In the genomic region with DNA sequence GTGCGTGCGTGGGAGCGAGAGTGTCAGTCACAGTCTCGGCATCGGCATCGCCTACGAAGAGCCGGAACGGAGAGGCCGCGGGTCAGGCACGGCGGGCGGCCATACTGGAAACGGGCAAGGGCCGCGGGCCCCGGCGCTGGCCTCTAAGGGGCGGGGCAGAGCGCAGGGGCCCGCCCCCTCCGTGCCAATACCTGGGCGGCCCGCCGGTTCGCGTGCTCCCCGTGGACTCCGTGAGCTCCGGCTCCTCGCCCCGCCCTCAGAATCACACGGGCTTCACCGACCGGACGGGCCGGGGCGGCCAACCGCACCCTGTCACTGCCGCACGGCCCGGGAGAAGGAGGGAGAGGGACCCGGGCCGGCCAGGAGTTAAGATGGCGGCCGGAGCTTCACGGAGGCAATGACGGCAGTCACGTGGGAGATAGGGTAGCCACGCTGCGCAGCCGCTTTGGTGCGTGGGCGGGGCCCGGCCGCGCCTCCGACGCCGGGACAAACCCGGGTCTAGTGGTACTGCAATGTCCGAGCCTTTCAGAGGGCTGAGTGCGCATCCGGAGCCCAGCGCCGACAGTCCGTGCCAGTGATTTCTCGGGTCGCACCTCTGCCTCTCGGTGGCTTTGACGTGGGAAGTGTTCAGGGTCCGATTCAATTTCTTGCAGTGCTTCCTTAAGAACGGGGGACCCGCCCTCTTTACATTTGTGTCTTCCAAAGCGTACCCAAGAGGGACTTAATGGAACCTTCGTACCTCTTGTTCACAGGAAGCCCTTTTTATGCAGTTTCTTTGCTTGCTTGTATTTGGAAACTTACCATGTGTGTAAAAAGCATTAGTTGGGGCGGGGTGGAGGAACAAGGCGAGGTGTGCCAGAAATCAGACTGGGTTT, we compare ENCODE assay signal across 8 mouse cellular contexts. TPM values are rescaled to one million over a fixed set of nuclear protein-coding genes. Genes with fewer than 3 reads are reported as not detected.
DNase-seq lines count a peak whose midpoint lies in the region; ATAC-seq and TF ChIP-seq lines count a peak whose summit lies in the region.

No protein-coding gene starts in this region.

- no peak for TF ChIP-seq EP300 in liver, postnatal 0 days (IDR thresholded peaks at IDR 0.05; ENCODE audit: low read depth)

- no peak for TF ChIP-seq CTCF in E14TG2a.4 (conservative IDR thresholded peaks at IDR 0.05; ENCODE audit: low read length)
- no peak for TF ChIP-seq CTCF in liver, postnatal 0 days (IDR thresholded peaks at IDR 0.05; ENCODE audit: low read depth)

- H3K36me3 ChIP-seq in E14TG2a.4 (ENCODE audit: insufficient read depth, low read length): peaks cover 7% of the 10 kb centered on the region; the same call in 1 of the 2 replicates
- no peaks in the 10 kb centered on the region for H3K36me3 ChIP-seq in forebrain, embryonic 13.5 days (ENCODE audit: poor library complexity, severe bottlenecking)
- no peaks in the 10 kb centered on the region for H3K36me3 ChIP-seq in liver, postnatal 0 days (replicated peaks; ENCODE audit: insufficient read depth, low read length)
- no peaks in the 10 kb centered on the region for H3K36me3 ChIP-seq in neural tube, embryonic 14.5 days (ENCODE audit: control insufficient read depth, insufficient read depth, low read length)

- H3K4me3 ChIP-seq in E14TG2a.4 (replicated peaks; ENCODE audit: low read length): peak overlapping the region; percentile 96
- H3K4me3 ChIP-seq in forebrain, embryonic 13.5 days: peak overlapping the region; percentile 94
- peak overlapping the region; percentile 100 for H3K4me3 ChIP-seq in liver, postnatal 0 days (ENCODE audit: low read depth, low read length)
- H3K4me3 ChIP-seq in neural tube, embryonic 14.5 days (ENCODE audit: low read depth, low read length): peak overlapping the region; percentile 97

- peak; percentile 88 for DNase-seq in c-Kit-positive CD71-positive TER-119-positive erythroid progenitor cells, embryonic 14.5 days (ENCODE audit: low spot score)
- peak; percentile 93 to 95 for DNase-seq in heart, postnatal 10 days
- peak; percentile 62 for DNase-seq in large intestine, adult 2 months (ENCODE audit: low read depth, low spot score)
- DNase-seq in liver, postnatal 0 days: peak; percentile 94
- peak; percentile 95 for DNase-seq in testis, postnatal 10 days (ENCODE audit: low spot score)

- no peaks in the 10 kb centered on the region for H3K9me3 ChIP-seq in E14TG2a.4 (ENCODE audit: low read length)
- H3K9me3 ChIP-seq in forebrain, embryonic 13.5 days (replicated peaks): no peaks in the 10 kb centered on the region
- no peaks in the 10 kb centered on the region for H3K9me3 ChIP-seq in liver, postnatal 0 days (ENCODE audit: low read length)
- H3K9me3 ChIP-seq in neural tube, embryonic 14.5 days (ENCODE audit: control insufficient read depth, low read length): no peaks in the 10 kb centered on the region

- H3K4me1 ChIP-seq in E14TG2a.4 (replicated peaks; ENCODE audit: low read depth, low read length): peaks cover 81% of the 10 kb centered on the region
- H3K4me1 ChIP-seq in forebrain, embryonic 13.5 days: peaks cover 33% of the 10 kb centered on the region
- H3K4me1 ChIP-seq in liver, postnatal 0 days (ENCODE audit: insufficient read depth): peaks cover 36% of the 10 kb centered on the region
- H3K4me1 ChIP-seq in neural tube, embryonic 14.5 days (ENCODE audit: control insufficient read depth, insufficient read depth, low read length): peaks cover 25% of the 10 kb centered on the region

- H3K27ac ChIP-seq in forebrain, embryonic 13.5 days: peak overlapping the region; percentile 92
- H3K27ac ChIP-seq in liver, postnatal 0 days (ENCODE audit: low read depth): peak overlapping the region; percentile 96
- peak overlapping the region; percentile 95 for H3K27ac ChIP-seq in neural tube, embryonic 14.5 days (ENCODE audit: low read depth, low read length)

- ATAC-seq in forebrain, embryonic 13.5 days: peak; percentile 98
- peak; percentile 97 for ATAC-seq in liver, postnatal 0 days
- peak; percentile 98 for ATAC-seq in neural tube, embryonic 14.5 days (ENCODE audit: low read depth)

- H3K9ac ChIP-seq in forebrain, embryonic 13.5 days: peak overlapping the region; percentile 99
- H3K9ac ChIP-seq in liver, postnatal 0 days (replicated peaks): peak overlapping the region; percentile 100
- peak overlapping the region; percentile 98 for H3K9ac ChIP-seq in neural tube, embryonic 14.5 days (replicated peaks; ENCODE audit: low read depth, low read length)

- peak overlapping the region; percentile 86 for H3K4me2 ChIP-seq in forebrain, embryonic 13.5 days
- H3K4me2 ChIP-seq in liver, postnatal 0 days (ENCODE audit: low read depth, low read length): peak overlapping the region; percentile 77
- H3K4me2 ChIP-seq in neural tube, embryonic 14.5 days (ENCODE audit: low read depth, low read length): peak overlapping the region; percentile 82

- WGBS in forebrain, embryonic 13.5 days: under 1% methylated on average over 79 of the region's 79 CpGs
- WGBS in large intestine, adult 2 months: under 1% methylated on average over 78 of the region's 79 CpGs
- WGBS in liver, postnatal 0 days (ENCODE audit: insufficient replicate concordance): under 1% methylated on average over 75 of the region's 79 CpGs
- WGBS in neural tube, embryonic 14.5 days: under 1% methylated on average over 76 of the region's 79 CpGs

- H3K27me3 ChIP-seq in E14TG2a.4 (ENCODE audit: insufficient read depth, low read length): no peaks in the 10 kb centered on the region
- H3K27me3 ChIP-seq in forebrain, embryonic 13.5 days: no peaks in the 10 kb centered on the region
- H3K27me3 ChIP-seq in liver, postnatal 0 days (ENCODE audit: insufficient read depth, low read length): no peaks in the 10 kb centered on the region
- H3K27me3 ChIP-seq in neural tube, embryonic 14.5 days (ENCODE audit: control insufficient read depth, insufficient read depth, low read length): no peaks in the 10 kb centered on the region

- intact Hi-C loops in heart, postnatal 10 days (cut with DNase I): loop anchor here (2.0 to 5.0 kb wide), 3 partner anchors 58 to 117 kb away; no protein-coding TSS in a partner anchor

RNA-seq across cellular contexts. Expression of a gene that starts 3.7 kb away (rescaled TPM):
- 12.0 and 12.6 TPM in 2 replicates for polyA plus RNA-seq in forebrain, embryonic 13.5 days (2015; fragmentation: Nextera tagmentation; extraction: Ambion mirVana)
- 10 to 100 TPM; 44.1 to 44.8 TPM for total RNA-seq in heart, postnatal 10 days (2021)
- 19.1 and 32.5 TPM in 2 replicates for polyA plus RNA-seq in large intestine, adult 2 months (2012; rRNA removed)
- 4.8 and 6.1 TPM in 2 replicates for polyA plus RNA-seq in liver, postnatal 0 days (2015; fragmentation: Nextera tagmentation; extraction: Ambion mirVana)
- polyA plus RNA-seq in neural tube, embryonic 14.5 days (2014; fragmentation: Nextera tagmentation; extraction: Ambion mirVana): 21.8 and 22.1 TPM in 2 replicates

Comparison
In these comparisons a context has a peak if more than half of its experiments do, and no peak if none do; other contexts are left out.
1. Peak in every context shown above with its lines: DNase-seq, ATAC-seq, H3K4me3 ChIP-seq and H3K27ac ChIP-seq.